Mouse (Mus musculus) bone marrow macrophage, adult 2 months (primary cell): Measurements from ENCODE around the gene Txlna.

Source experiments
- CTCF ChIP-seq: IDR thresholded peaks from 2 replicates; pipeline ENCODE4 v1.5.1; 2012; ENCODE audit warnings: low read depth, mild to moderate bottlenecking, low read length, moderate library complexity
- POLR2A ChIP-seq: IDR thresholded peaks from 2 replicates; pipeline ENCODE4 v1.6.1; 2012; ENCODE audit warnings: mild to moderate bottlenecking, low read depth, low read length, borderline replicate concordance

- TF ChIP-seq CTCF = no peak
- no peak for TF ChIP-seq POLR2A
These were observed 15.4 kb downstream of the Txlna start for GRCm38 (mm10) chr4:129625496-129625895.
